Mouse (Mus musculus) adrenal gland, postnatal 14 days (tissue): ENCODE data around the gene Hdac9. TPM values are rescaled to one million over a fixed set of nuclear protein-coding genes. Genes with fewer than 3 reads are reported as not detected.

Source experiments
- DNase-seq: peaks from one replicate; pipeline ENCODE4 v3.0.0; 2021; ENCODE audit warnings: mixed read lengths
- total RNA-seq: library from RNA; stranded (reverse); gene quantifications from 2 replicates; pipeline ENCODE4 v1.2.3, GENCODE M21; 2021

Hdac9 gene
- total RNA-seq, 1 experiment from 2014 or later: 1.6 TPM

DNA sequence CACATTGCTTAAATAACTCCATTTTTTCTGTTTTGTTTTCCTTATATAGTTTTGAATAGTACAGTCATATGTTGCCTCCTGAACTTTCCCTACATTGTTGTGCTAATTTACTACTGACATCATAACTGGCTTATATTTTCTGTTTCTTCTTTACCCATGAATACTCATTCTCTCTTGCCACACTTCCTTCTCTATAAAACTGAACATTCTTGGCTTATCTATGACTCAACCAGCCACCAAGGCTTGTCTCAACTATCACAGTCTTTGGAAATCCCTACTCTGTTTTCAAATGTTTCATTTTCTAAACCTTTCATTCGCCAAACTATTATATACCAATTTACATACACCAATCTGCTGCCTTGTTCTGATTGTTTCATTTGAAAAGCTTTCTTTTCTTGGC is 108.7 kb downstream of the Hdac9 start:
- no peak for DNase-seq

GRCm38 (mm10) chr12:34806528-34806927 is 110.4 kb downstream of the Hdac9 start:
- no peak for DNase-seq

GRCm38 (mm10) chr12:34803721-34804120 is 113.2 kb downstream of the Hdac9 start:
- no peak for DNase-seq

DNA sequence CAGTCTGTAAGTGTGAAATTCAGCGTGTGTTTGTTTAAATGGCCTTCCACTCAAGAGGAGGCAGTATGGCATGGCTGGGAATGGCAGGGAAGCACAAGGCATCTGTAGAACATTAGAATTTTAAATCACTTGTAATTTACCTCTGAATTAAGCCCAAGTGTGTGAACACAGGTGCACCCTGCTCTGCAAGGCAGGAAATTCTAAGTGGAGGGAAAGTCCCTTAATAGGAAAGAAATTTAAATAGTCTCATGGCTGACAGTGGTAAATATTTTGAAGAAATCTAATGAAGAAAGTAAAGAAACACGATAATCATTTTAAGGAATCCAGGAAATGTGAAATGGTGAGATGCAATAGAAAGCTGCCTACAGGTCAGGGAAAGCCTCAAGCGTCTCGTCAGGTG is 114.6 kb downstream of the Hdac9 start:
- no peak for DNase-seq

DNA sequence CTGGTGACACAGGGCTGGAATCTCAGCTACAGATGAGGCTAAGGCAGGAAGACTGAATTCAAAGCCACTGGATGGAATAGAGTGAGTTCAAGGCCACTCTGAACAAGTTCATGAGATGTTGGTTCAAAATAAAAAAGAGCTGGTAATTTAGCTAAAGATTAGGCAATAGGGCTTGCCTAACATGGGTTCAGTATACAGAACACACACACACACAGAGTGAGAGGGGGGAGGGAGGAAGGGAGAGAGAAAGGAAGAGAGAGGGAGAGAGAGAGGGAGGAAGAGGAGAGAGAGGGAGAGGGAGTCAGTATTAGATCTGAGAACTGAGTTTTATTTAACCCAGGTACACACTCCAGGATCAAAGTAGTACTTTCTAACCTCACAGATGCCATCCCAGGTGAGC is 115.1 kb downstream of the Hdac9 start:
- no peak for DNase-seq

DNA sequence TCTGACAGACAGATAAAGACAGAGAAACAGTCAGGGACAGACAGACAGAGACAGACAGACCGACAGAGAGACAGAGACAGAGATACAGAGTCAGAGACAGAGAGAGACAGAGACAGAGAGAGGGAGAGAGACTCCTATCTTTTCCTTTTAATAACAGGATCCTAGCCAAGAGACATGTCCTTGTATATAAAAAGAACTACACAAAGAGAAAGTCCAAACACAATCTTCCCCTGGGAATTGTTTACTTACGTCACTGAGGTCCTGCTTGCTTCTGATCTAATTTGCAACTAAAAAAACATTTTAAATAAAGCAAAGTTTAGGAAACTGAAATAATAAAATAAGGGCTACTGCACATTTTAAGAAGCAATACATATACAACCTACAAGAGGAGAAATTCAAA is 119.5 kb downstream of the Hdac9 start:
- no peak for DNase-seq

DNA sequence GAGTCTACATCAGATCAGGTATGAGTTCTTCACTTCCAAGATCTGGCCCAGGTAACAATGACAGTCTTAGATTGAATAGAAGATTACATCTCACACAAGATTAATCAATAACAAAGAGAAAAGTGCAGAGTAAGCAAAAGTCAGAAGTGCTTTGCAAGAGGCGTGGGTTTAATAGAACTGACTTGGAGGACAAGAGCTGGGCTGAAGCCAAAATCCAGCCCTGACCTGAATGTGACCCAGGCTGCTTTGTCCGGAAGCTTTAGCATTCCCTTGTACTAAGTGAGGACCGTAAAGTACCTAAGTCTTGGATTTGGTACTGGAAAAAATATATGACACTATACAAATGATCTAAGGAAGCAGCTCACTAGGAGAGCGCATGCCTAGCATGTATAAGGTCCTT is 121.4 kb downstream of the Hdac9 start:
- DNase-seq: peak; percentile 19

GRCm38 (mm10) chr12:34792113-34792452 is 124.8 kb downstream of the Hdac9 start:
- DNase-seq: no peak

DNA sequence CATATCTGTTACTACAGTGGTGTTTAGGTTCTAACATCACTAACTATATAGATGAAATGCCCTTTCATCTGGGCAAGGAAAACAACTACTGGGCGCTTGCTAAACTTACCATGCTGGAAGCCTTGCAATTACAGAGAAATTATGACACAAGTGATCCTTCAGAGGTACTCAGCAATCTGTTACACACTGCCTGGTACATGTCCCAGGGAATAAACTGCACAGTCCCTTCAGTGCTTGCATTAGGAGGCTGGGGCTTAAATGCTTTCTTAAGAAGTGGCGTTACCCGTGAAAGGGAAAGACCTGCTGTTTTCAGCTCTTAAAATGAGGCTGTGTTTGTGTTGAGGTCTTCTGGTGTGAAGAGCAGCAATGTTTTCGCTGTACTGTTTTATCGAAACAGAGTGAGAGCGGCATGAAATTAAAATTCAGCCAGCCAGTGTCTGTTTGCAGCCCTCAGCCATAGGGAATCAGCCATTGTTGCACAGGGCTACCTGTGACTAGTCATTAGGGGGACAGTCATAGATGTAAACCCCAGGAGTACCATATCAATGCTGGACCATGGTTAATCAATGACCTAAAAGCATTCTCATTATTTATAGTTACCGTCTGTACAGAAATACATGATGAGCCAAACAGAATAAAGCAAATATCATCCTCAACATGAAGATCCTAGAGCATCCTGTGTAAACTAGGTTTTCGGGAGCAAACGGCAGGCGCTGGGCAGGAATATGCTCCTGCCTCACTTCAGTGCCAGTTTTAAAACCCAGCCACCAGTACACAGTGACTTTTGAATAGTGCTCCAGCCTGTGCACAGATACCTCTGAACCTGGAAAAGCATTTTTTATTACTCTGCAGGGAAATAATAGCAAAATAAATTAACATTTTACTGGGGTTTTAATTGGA is 125.4 kb downstream of the Hdac9 start:
- DNase-seq: no peak

- DNase-seq: no peak
Observed at GRCm38 (mm10) chr12:34789031-34789982, 127.6 kb downstream of the Hdac9 start.

- no peak for DNase-seq
Observed at GRCm38 (mm10) chr12:34787380-34787779, 129.5 kb downstream of the Hdac9 start.

GRCm38 (mm10) chr12:34783574-34783973 is 133.3 kb downstream of the Hdac9 start:
- no peak for DNase-seq

- no peak for DNase-seq
Observed at GRCm38 (mm10) chr12:34779368-34779957, 137.4 kb downstream of the Hdac9 start.

DNA sequence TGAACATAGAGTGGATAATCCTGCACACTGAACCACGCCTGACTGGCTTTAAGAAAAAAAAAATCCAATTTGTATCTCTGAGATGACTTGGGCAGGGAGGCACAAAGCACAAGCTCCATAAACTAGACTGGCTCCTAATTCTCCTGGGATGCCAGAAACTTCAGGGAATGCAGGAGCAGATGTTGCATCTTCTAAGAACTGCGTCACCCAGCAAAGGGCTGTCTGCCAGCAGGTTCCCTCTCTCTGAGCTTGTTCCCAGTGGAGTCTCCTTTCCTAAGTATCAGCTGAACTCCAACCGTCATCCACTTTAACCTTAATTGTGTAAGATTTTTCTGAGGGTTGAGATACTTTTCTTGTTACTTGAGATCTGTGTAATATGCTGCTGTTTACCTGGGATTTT is 140.7 kb downstream of the Hdac9 start:
- DNase-seq: peak; percentile 46

DNA sequence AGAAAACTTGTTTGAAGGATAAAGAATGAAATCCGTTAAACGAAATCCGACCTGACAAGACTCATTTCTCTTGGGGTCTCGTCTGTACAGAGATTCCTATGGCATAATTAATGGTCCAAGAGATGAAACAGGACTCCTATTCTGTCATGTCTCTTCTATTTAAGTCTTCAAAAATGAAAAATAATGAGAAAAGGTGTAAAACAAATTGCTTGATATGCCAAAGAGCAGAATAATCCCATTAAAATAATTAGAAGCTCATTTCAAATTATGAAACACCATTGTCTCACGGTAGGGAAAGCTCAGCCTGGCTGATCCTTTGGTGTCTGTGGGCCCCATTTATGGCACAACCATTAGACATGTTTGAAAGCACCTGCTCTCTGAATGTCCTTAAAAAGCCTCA is 142.8 kb downstream of the Hdac9 start:
- DNase-seq: no peak

- no peak for DNase-seq
Observed at GRCm38 (mm10) chr12:34767226-34767775, 149.6 kb downstream of the Hdac9 start.

- no peak for DNase-seq
Observed at GRCm38 (mm10) chr12:34747266-34747665, 169.6 kb downstream of the Hdac9 start.

DNA sequence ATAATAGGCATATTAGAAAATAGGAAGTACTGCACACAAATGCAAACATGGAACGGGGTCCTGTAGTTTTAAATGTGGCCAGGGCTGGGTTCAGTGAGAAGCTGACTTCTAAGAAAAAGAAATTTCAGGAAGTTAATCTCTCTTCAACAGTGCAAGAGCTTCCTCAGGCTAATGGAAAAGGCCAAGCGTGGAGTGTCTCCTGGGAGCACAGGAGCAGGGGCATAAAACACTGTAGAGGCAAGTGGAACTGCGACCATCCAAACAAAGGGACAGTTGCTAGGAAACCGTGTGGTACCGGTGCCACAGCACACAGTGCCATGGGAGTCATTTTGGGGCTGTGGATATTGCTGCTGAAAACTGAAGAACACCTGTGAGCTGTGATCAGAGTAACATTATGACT is 191.7 kb downstream of the Hdac9 start:
- no peak for DNase-seq

GRCm38 (mm10) chr12:34724274-34724673 is 192.6 kb downstream of the Hdac9 start:
- DNase-seq: no peak

DNA sequence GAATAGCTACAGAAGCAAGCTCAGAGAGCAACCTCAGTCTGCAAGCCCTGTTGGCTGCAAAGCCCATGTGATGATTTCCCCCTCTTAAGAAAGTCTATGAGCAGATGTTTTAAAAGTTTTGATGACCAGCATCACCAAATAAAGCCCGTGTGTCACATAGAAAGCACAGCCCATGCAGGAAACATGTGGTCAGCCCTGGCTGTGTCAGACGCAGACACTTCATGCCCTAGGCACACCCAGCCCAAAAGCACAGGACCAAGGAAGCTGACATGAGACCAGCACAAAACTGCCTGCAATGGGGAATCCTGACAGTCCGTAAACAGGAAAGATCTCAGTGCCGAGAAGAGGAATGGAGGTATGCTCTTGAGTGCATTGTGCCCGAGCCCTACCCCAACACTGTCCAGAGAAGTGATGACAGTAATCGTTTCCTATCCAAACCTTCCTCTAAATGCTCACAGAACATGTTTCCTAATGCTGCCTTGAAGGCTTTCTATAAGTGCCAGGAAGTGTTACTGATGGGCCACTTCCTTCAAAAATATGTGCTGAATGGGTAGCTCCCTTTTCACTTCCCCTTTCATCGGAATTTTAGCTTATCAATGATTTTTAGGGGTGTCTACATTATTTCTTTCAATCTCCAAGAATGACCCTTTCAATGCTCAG is 193.9 kb downstream of the Hdac9 start:
- DNase-seq: no peak

DNA sequence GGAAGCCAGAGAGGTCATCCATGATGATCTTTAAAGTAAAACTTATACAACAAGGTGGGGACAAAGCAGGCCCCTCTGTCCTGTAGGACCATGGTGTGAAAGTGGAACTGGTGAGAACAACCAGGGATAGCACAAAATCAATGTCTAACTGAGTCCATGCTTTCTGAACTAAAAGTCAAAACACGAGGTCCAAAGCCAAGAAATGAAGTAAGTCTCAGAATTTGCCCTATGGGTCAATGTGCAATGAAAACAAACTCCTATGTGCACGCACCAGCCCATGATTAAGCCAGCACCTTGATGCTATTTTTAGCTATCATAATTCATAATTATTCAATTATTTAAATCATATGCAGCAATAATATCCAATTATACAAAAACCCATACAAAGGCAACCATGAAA is 196.0 kb downstream of the Hdac9 start:
- no peak for DNase-seq
